Mouse (Mus musculus) cortical plate, adult 2 months (tissue): Measurements from ENCODE around the gene Ago1.

Source experiments
- CTCF ChIP-seq: fragments of 200-500 bp; IDR thresholded peaks from 2 replicates; pipeline ENCODE4 v1.5.1; 2011; ENCODE audit warnings: mild to moderate bottlenecking, control low read depth, low read length; ENCODE audit not compliant: insufficient read depth; ENCODE audit errors: extremely low read depth
- POLR2A ChIP-seq: fragments of 200-500 bp; IDR thresholded peaks from 2 replicates; pipeline ENCODE4 v1.6.1; 2011; ENCODE audit warnings: mild to moderate bottlenecking, low read length, control low read depth; ENCODE audit not compliant: insufficient read depth; ENCODE audit errors: extremely low read depth

- TF ChIP-seq CTCF (no peak), POLR2A (no peak)
Measured at GRCm38 (mm10) chr4:126431746-126432145, 36.6 kb downstream of the Ago1 start.
